Mouse (Mus musculus): ENCODE results near the gene Mbip.

DNA sequence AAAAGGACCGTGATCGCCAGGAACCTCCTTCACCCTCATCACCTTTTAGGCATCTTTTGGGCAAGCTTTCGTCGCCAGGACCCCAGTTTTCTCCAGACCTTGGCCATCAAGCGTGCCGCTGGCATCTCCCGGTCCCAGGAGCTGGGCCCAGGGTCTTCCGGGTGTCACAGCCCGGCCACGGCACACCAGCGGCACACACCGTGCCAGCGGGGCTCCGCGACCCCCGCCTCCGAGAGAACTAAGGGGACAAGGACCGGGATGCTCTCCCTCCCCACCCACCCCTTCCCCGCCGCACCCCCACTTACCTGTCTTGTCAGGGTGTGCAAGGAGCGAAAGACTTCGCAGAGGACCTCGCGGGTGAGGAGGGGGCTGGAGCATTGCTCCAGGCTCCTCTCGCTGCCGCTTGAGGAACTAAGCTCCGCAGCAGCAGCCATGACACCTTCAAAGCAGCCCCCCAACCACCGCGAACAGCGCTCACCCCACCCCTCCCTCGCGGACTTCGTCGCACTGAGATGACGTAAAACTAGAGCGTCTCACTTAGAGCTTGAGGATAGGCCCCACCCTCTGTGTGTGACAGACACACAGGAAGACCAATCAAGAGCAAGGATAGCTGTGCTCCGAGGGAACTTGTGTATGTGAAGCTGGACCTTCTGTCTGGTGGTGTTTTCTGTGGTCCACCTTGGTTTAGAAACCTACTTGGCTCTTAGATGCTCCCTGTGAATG, at the start of gene Mbip:
- no peak for TF ChIP-seq CTCF (IDR thresholded peaks at IDR 0.05; ENCODE audit: borderline replicate concordance, insufficient read depth, low read length)
- TF ChIP-seq POLR2A (IDR thresholded peaks at IDR 0.05; ENCODE audit: low read depth, low read length): peak; percentile 57
